Mouse (Mus musculus) layer of hippocampus, adult 2 months (tissue): ENCODE data around the gene Gm20075. TPM values are rescaled to one million over a fixed set of nuclear protein-coding genes. Genes with fewer than 3 reads are reported as not detected.

Experiments
- DNase-seq, 2 experiments: peaks; one replicate each; pipeline ENCODE4 v3.0.0; 2022; ENCODE audit warnings: low spot score in 2 of 2
- H3K27ac ChIP-seq: fragments of 200-600 bp; 2 replicates; pipeline ENCODE4 v1.8.1; 2022
- H3K4me3 ChIP-seq: fragments of 200-600 bp; 2 replicates; pipeline ENCODE4 v1.8.1; 2022; ENCODE audit warnings: mild to moderate bottlenecking
- CTCF ChIP-seq: fragments of 200-600 bp; conservative IDR thresholded peaks from 2 replicates; pipeline ENCODE4 v1.8.1; 2022; ENCODE audit warnings: antibody characterized with exemption, mild to moderate bottlenecking, moderate library complexity
- total RNA-seq, 2 experiments: library from RNA; stranded (reverse); gene quantifications; 2 replicates each; pipeline ENCODE4 v1.2.3; 2021

Gene Gm20075
- total RNA-seq, 2 experiments from 2014 or later: 23.1 to 23.8 TPM

- DNase-seq: no peak
- Histone ChIP-seq H3K4me3 (no peak overlapping the region), H3K27ac (no peak overlapping the region)
- TF ChIP-seq CTCF: no peak
Measured at GRCm38 (mm10) chr13:96040275-96041042, 40.7 kb downstream of the Gm20075 start.

DNA sequence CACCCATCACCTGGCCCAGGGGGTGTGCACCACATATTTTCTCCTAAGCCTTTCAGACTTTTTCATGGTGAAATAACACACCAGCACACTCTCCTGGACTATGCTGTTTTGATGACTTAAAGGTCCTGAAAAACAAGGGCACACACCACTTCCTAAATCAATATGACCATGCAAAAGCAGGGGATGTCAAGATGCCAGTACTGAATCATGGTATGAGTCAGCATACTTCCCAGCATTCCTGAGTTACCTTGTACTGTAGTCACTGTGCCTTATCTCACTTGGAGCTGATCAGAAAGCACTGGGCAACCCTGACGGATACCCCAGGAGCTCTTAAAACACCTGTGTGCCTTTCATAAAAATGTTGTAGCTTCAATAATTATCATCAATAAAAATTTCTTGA is 41.6 kb downstream of the Gm20075 start:
- no peak overlapping the region for H3K4me3 ChIP-seq
- TF ChIP-seq CTCF: no peak
- no peak for DNase-seq
- no peak overlapping the region for H3K27ac ChIP-seq

- Histone ChIP-seq H3K4me3 (no peak overlapping the region), H3K27ac (no peak overlapping the region)
- DNase-seq: peak; percentile 37 to 78
- TF ChIP-seq CTCF: peak; percentile 89
Measured at GRCm38 (mm10) chr13:96030368-96031223, 50.6 kb downstream of the Gm20075 start.

Other genes with a start within 250 kb of the Gm20075 start
- gene Iqgap2, start 189.5 kb downstream of the Gm20075 start, total RNA-seq: 10 to 100 TPM; 95.2 to 97.7 TPM
- not detected for gene Gm17190, start 678 bp upstream of the Gm20075 start, total RNA-seq
- 10 to 100 TPM; 15.6 to 16.5 TPM for gene Sv2c, start 51.2 kb upstream of the Gm20075 start, total RNA-seq